Mouse (Mus musculus) CH12.LX (cell line): ENCODE measurements around the gene C1qtnf3. TPM values are rescaled to one million over a fixed set of nuclear protein-coding genes. Genes with fewer than 3 reads are reported as not detected.

Experiments
- DNase-seq: peaks from one replicate; pipeline ENCODE4 v3.0.0-alpha.2; 2013; ENCODE audit errors: extremely low read depth
- H3K27ac ChIP-seq: 2 replicates; pipeline ENCODE4 v1.5.1; 2012; ENCODE audit warnings: low read depth, mild to moderate bottlenecking, control low read depth, moderate library complexity; ENCODE audit not compliant: insufficient read depth
- H3K27me3 ChIP-seq: replicated peaks from 2 replicates; pipeline ENCODE3; 2012; ENCODE audit warnings: inconsistent platforms
- H3K36me3 ChIP-seq, 2 experiments: replicated peaks in 1 of 2; 2 replicates each; pipeline versions ENCODE3 to v1.6.1; 2012; ENCODE audit warnings: inconsistent platforms in 1 of 2, low read length in 1 of 2, mild to moderate bottlenecking in 1 of 2, mixed read lengths in 1 of 2, moderate library complexity in 1 of 2; ENCODE audit not compliant: control insufficient read depth in 1 of 2, insufficient read depth in 1 of 2
- H3K4me1 ChIP-seq, 2 experiments: 2 replicates each; pipeline ENCODE4 v1.6.1; 2012; ENCODE audit warnings: inconsistent platforms in 1 of 2, moderate library complexity in 1 of 2; ENCODE audit not compliant: insufficient read depth in 2 of 2, control insufficient read depth in 1 of 2
- H3K4me2 ChIP-seq: 2 replicates; pipeline ENCODE4 v1.6.1; 2012; ENCODE audit warnings: low read depth, mild to moderate bottlenecking, control low read depth; ENCODE audit not compliant: poor library complexity, insufficient read depth, severe bottlenecking
- H3K4me3 ChIP-seq, 3 experiments: fragments of 150-350 bp in 1 of 3; sonication (generic) in 1 of 3; replicated peaks in 1 of 3; 2 replicates each; pipeline versions ENCODE3 to v1.5.1; 2011 to 2012; ENCODE audit warnings: low read depth in 2 of 3, low read length in 2 of 3, mild to moderate bottlenecking in 2 of 3, moderate library complexity in 2 of 3, control low read depth in 1 of 3, improper control_type of control experiment in 1 of 3, inconsistent platforms in 1 of 3, mixed read lengths in 1 of 3; ENCODE audit not compliant: poor library complexity in 1 of 3
- H3K79me2 ChIP-seq: replicated peaks from 2 replicates; pipeline ENCODE4 v1.6.1; 2012; ENCODE audit warnings: mild to moderate bottlenecking, moderate library complexity; ENCODE audit not compliant: control insufficient read depth, poor library complexity, insufficient read depth, severe bottlenecking; ENCODE audit errors: extremely low read depth
- H3K9ac ChIP-seq: 2 replicates; pipeline ENCODE4 v1.6.1; 2012; ENCODE audit warnings: low read depth, mild to moderate bottlenecking, control low read depth, moderate library complexity; ENCODE audit not compliant: insufficient read depth
- H3K9me3 ChIP-seq: replicated peaks from 2 replicates; pipeline ENCODE3; 2012; ENCODE audit warnings: low read length, inconsistent platforms, mixed read lengths
- BHLHE40 ChIP-seq: IDR thresholded peaks from 2 replicates; pipeline ENCODE4 v1.6.1; 2011; ENCODE audit warnings: mild to moderate bottlenecking, low read depth, low read length, improper control_type of control experiment
- CHD1 ChIP-seq: IDR thresholded peaks from 2 replicates; pipeline ENCODE4 v1.6.1; 2012; ENCODE audit warnings: low read depth, low read length, improper control_type of control experiment, inconsistent platforms
- CHD2 ChIP-seq: IDR thresholded peaks from 2 replicates; pipeline ENCODE4 v1.6.1; 2011; ENCODE audit warnings: low read length, improper control_type of control experiment
- ETS1 ChIP-seq: conservative IDR thresholded peaks from 2 replicates; pipeline ENCODE4 v1.6.1; 2012; ENCODE audit warnings: low read depth, mild to moderate bottlenecking, inconsistent platforms, low read length, improper control_type of control experiment, moderate library complexity
- HCFC1 ChIP-seq: IDR thresholded peaks from 2 replicates; pipeline ENCODE4 v1.6.1; 2012; ENCODE audit warnings: low read depth, mild to moderate bottlenecking, inconsistent platforms, low read length, improper control_type of control experiment
- IRF4 ChIP-seq: IDR thresholded peaks from 2 replicates; pipeline ENCODE4 v1.6.1; 2014; ENCODE audit warnings: low read depth, mild to moderate bottlenecking, inconsistent platforms, low read length, improper control_type of control experiment
- KAT2A ChIP-seq: IDR thresholded peaks from 2 replicates; pipeline ENCODE4 v1.6.1; 2012; ENCODE audit warnings: low read length, improper control_type of control experiment, inconsistent platforms; ENCODE audit not compliant: insufficient replicate concordance
- MAFK ChIP-seq: IDR thresholded peaks from 2 replicates; pipeline ENCODE4 v1.6.1; 2011; ENCODE audit warnings: low read length, improper control_type of control experiment; ENCODE audit not compliant: insufficient replicate concordance
- MAX ChIP-seq: IDR thresholded peaks from 2 replicates; pipeline ENCODE4 v1.6.1; 2011; ENCODE audit warnings: low read length, improper control_type of control experiment
- NELFE ChIP-seq: IDR thresholded peaks from 2 replicates; pipeline ENCODE4 v1.6.1; 2011; ENCODE audit warnings: low read depth, low read length, improper control_type of control experiment
- PAX5 ChIP-seq: IDR thresholded peaks from 2 replicates; pipeline ENCODE4 v1.6.1; 2012; ENCODE audit warnings: low read length, inconsistent platforms, mixed read lengths
- POLR2A ChIP-seq: IDR thresholded peaks from 2 replicates; pipeline ENCODE4 v1.6.1; 2011; ENCODE audit warnings: low read depth, mild to moderate bottlenecking, improper control_type of control experiment, low read length
- POLR2AphosphoS2 ChIP-seq: IDR thresholded peaks from 2 replicates; pipeline ENCODE4 v1.6.1; 2011; ENCODE audit warnings: low read depth, low read length, improper control_type of control experiment
- SIN3A ChIP-seq: IDR thresholded peaks from 2 replicates; pipeline ENCODE4 v1.6.1; 2012; ENCODE audit warnings: low read length, improper control_type of control experiment, inconsistent platforms
- TBP ChIP-seq: conservative IDR thresholded peaks from 2 replicates; pipeline ENCODE4 v1.6.1; 2011; ENCODE audit warnings: low read depth, low read length, improper control_type of control experiment
- TCF12 ChIP-seq: IDR thresholded peaks from 2 replicates; pipeline ENCODE4 v1.6.1; 2014; ENCODE audit warnings: low read depth, mild to moderate bottlenecking, inconsistent platforms, low read length, improper control_type of control experiment
- UBTF ChIP-seq: IDR thresholded peaks from 2 replicates; pipeline ENCODE4 v1.6.1; 2012; ENCODE audit warnings: low read depth, mild to moderate bottlenecking, inconsistent platforms, low read length, improper control_type of control experiment, moderate library complexity
- USF1 ChIP-seq: IDR thresholded peaks from 2 replicates; pipeline ENCODE4 v1.6.1; 2014; ENCODE audit warnings: low read depth, mild to moderate bottlenecking, inconsistent platforms, low read length, improper control_type of control experiment
- USF2 ChIP-seq: conservative IDR thresholded peaks from 2 replicates; pipeline ENCODE4 v1.6.1; 2011; ENCODE audit warnings: low read depth, low read length, improper control_type of control experiment
- ZC3H11A ChIP-seq: IDR thresholded peaks from 2 replicates; pipeline ENCODE4 v1.6.1; 2012; ENCODE audit warnings: low read depth, mild to moderate bottlenecking, inconsistent platforms, low read length, improper control_type of control experiment
- ZKSCAN1 ChIP-seq: IDR thresholded peaks from 2 replicates; pipeline ENCODE4 v1.6.1; 2012; ENCODE audit warnings: low read depth, inconsistent platforms, low read length, improper control_type of control experiment, borderline replicate concordance
- ZMIZ1 ChIP-seq: IDR thresholded peaks from 2 replicates; pipeline ENCODE4 v1.6.1; 2012; ENCODE audit warnings: low read depth, mild to moderate bottlenecking, inconsistent platforms, low read length, improper control_type of control experiment
- ZNF384 ChIP-seq: IDR thresholded peaks from 2 replicates; pipeline ENCODE4 v1.6.1; 2012; ENCODE audit warnings: low read depth, low read length, improper control_type of control experiment, inconsistent platforms
- dilution Hi-C: fragments of 300-500 bp; cut with MboI; formaldehyde crosslinking; loops from 2 replicates; pipeline ENCODE4 v1.14.3; 2020; ENCODE audit warnings: low sequenced_read_pairs; ENCODE audit not compliant: extremely low pct_unique_long_range_greater_than_20kb, extremely low pct_ligation_motif_present
- in situ Hi-C: fragments of 300-500 bp; cut with MboI; formaldehyde crosslinking; loops from 3 replicates; pipeline ENCODE4 v1.14.3; 2019; ENCODE audit warnings: low sequenced_read_pairs, low pct_ligation_motif_present, low pct_unique_long_range_greater_than_20kb, mixed read lengths
- polyA plus RNA-seq: library from polyadenylated mRNA; unstranded; fragments of >175 nt; gene quantifications from 2 replicates; pipeline ENCODE4 v1.2.1, GENCODE M21; 2012; ENCODE audit warnings: low read depth; ENCODE audit not compliant: insufficient read length
- total RNA-seq, 2 experiments: library from RNA; depleted of rRNA; stranded (reverse); fragments of 300-350 nt in 1 of 2; fragments of >200 nt in 1 of 2; gene quantifications; 2 replicates each; pipeline ENCODE4 v1.2.3; 2012 to 2014

Gene C1qtnf3
- total and polyA plus RNA-seq, 3 experiments: 0.10 TPM; not detected in 2

- no peak for TF ChIP-seq IRF4
These were observed 24.8 kb upstream of the C1qtnf3 start (continued) for GRCm38 (mm10) chr15:10927325-10927724.

GRCm38 (mm10) chr15:10928633-10929270 is 23.4 kb upstream of the C1qtnf3 start:
- Histone ChIP-seq H3K4me1 (peaks cover under 1 to 4% of the 10 kb centered on the region in 2 experiments; a peak in 3 of 4 replicates), H3K36me3 (no peaks in the 10 kb centered on the region), H3K9ac (no peak overlapping the region), H3K79me2 (no peaks in the 10 kb centered on the region), H3K27ac (no peak overlapping the region), H3K4me3 (no peak overlapping the region)
- dilution Hi-C loops: no loop called here
- TF ChIP-seq TCF12 (no peak), PAX5 (no peak), MAFK (no peak), ZC3H11A (no peak), CHD2 (no peak), KAT2A (no peak), CHD1 (no peak), BHLHE40 (no peak), POLR2A (no peak), ZNF384 (no peak), MAX (no peak), USF1 (no peak), ETS1 (no peak), NELFE (no peak), ZKSCAN1 (no peak), HCFC1 (no peak)
- TF ChIP-seq, all 38 proteins: peak for 0
- Histone ChIP-seq H3K27me3 (no peaks in the 10 kb centered on the region), H3K9me3 (no peaks in the 10 kb centered on the region), H3K4me2 (no peak overlapping the region)
- in situ Hi-C loops: no loop called here
- no peak for DNase-seq

- TF ChIP-seq TCF12 (no peak), UBTF (no peak), HCFC1 (no peak), USF1 (no peak), POLR2A (no peak), SIN3A (no peak), PAX5 (no peak), IRF4 (no peak), ZMIZ1 (no peak), ZKSCAN1 (no peak), USF2 (no peak), TBP (no peak), CHD2 (no peak), BHLHE40 (no peak), NELFE (no peak), ETS1 (no peak), POLR2AphosphoS2 (no peak)
- H3K36me3 ChIP-seq: no peaks in the 10 kb centered on the region
- no peak overlapping the region for H3K4me3 ChIP-seq
- H3K79me2 ChIP-seq: no peaks in the 10 kb centered on the region
- no peak overlapping the region for H3K27ac ChIP-seq
- no peaks in the 10 kb centered on the region for H3K27me3 ChIP-seq
- H3K9me3 ChIP-seq: no peaks in the 10 kb centered on the region
- in situ Hi-C loops (no loop called here), dilution Hi-C loops (no loop called here)
- H3K4me2 ChIP-seq: no peak overlapping the region
- no peak for DNase-seq
- H3K4me1 ChIP-seq: peaks cover 5 to 6% of the 10 kb centered on the region in 2 experiments; a peak in 3 of 4 replicates
- H3K9ac ChIP-seq: no peak overlapping the region
These were observed 18.2 kb upstream of the C1qtnf3 start for GRCm38 (mm10) chr15:10933930-10934329.
